Mouse (Mus musculus): ENCODE results near the gene Plxdc1.
A peak's percentile ranks its signal among the peaks of the same experiment; 100 is the strongest.
"Not testable (repeated sequence)": the region's sequence is repeated elsewhere in the genome, so short reads cannot be mapped to it uniquely, and the experiment has no call there.

The Plxdc1 gene

DNA sequence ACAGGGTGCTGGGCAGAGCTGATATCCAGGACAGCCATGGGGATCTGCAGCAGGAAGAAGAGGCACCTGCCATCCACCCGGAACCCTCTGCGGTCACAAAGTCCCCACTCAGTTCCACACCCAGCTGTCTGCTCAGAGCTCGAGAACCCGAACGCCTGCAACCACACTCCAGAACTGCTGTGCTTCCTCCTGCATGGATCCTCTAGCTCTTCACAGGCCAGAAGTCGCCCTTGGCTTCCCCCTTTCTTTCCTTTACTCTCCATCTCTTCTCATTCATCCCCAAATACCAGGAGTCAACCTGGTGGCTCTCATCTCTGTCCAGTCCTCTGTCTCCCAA, 32.3 kb downstream of the Plxdc1 start:
- no peak for DNase-seq

DNA sequence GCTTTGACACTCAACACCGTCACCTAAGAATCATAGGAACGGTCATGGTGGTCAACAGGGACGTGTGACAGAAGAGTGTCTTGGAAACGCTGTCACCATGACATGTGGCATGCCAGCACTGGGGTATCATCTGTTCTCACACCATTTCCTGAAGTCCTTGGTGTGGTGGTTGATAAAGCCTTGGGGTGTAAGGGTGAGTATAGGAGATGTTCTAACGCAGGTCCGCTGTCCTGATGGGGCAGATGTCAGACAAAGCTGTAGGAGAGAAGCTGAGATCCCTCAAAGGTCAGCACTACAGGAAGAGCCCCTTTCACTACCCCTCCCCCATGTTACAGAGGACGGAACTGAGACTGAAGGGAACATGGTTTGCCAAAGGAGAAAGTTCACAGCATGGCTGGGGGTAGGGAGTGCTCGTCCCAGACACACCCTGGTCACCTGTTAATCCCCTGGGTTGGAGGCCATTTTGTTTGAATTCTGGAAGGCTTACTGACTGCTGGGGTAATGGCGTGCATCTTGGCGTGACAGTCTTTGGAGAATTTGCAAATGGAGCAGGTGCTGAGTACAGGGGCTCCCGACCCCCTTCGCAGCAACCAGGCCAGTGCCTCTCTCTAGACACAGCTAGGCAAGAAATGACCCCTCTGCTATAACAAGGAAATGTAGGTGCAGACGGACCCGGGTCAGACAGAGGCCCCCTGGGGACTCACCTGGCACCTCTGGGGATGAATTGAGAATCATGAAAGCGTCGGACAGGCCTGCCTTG, 32.9 kb downstream of the Plxdc1 start:
- no peak for DNase-seq

DNA sequence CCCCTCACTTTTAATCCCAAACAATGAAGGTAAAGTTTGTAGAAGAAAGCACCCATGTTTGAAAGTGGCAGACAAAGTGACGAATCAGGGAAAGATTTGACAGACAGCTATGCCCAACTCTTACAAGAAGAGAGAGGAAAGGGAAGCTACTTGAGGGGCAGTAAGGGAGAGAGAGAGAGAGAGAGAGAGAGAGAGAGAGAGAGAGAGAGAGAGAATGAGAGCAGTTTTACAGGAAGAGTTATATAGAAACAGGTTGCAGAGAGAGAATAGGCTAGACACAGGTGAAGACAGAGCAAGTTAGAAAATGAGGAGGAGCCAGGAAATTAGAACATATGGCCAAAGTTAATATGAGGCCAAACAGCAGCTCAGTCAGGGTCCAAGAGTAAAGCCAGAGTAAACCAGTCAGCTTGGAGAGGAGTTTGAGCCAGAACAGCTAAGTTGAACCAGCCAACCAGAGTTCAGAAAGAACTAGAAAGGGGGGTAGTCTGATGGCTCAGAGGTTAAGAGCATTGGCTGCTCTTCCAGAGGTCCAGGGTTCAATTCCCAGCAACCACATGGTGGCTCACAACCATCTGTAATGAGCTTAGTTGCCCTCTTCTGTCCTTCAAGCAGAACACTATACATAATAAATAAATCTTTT, 33.8 kb downstream of the Plxdc1 start:
- DNase-seq: no peak

DNA sequence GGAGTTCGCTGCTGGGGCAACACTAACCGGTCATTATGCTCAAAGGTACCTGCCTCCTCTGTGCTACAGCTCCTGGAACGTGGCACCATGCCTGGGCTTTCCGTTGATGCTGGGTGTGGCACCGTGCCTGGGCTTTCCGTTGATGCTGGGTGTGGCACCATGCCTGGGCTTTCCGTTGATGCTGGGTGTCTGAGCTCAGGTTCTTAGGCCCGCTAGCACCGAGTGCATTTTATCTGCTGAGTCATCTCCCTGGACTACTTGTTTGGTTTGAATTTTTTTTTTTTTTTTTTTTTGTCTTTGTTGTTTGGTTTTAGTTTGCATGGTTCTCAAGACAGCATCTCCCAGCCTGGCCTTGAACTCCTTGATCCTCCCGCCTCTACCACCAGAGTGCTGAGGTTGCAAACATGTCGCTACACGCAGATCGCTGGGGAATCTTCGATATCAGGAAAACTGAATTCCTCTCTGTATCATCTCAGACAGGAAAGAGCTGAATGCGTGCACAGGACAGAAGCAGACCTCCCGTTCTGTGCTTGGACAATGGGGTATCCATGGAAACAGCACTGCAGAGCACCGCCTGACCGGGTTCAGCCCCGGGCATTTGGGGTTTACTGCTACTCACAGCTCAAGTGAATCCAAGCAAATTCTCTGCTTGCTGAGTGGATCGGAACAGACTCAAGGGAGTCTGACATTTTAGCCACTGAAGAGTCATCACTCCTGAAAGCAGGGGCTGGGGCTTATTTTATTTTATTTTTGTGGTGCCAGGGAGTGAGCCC, 36.4 kb downstream of the Plxdc1 start:
- no peak for DNase-seq

DNA sequence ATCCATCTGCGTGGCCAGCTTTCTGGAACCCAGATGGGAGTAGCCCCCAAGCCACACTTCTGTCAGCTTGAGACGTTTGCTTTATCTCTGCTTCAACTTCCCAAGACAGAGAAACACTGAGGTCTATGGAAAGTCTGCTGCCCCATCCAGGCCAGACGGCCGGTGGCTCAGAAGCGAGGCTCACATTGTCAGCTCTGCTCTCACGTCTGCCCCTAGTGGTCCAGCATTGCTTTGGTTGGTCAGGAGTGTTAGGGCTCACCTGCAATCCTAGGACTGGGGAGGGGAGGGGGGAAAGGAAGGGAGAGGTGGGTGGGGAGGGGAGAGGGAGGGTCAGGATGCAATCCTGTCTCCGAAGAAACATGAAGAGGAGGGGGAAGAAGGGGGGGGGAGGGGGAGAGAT, 38.8 kb downstream of the Plxdc1 start:
- DNase-seq: peak; percentile 25

DNA sequence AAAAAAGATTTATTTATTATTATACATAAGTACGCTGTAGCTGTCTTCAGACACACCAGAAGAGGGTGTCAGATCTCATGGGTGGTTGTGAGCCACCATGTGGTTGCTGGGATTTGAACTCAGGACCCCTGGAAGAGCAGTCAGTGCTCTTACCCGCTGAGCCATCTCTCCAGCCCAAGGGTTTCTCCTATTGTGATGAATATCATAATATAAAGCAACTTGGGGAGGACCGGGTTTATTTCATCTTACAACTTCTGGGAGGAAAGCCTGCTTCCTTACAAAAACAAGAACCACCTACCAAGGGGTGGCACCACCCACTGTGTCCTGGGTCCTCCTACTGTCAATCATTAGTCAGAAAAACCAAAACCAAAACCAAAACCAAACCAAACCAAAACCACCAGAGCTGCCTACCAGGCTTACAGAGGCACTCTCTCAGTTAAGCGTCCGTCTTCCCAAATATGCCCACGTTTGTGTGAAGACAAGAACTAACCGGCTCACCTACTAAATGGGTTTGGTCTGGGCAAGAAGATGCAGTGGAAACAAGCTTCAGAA, 40.4 kb downstream of the Plxdc1 start:
- DNase-seq: not testable (repeated sequence)

DNA sequence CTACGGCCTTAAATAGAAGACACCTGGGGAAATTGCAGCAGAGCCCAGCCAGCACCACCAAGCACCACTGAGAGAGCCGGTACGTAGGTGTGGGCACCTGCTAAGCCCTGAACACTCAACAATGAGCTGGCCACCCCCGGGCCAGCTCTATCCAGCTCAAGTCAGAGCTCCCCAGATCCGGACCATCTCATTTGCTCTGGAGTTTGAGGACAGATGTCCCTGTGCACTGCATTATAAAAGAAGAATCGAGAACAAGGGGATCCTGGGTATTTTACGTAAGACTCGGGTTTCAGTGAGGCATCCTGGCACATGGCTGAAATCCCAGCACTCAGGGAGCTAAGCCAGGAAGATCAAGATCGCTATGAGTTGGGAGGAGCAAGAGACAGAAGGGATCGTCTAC, 41.2 kb downstream of the Plxdc1 start:
- DNase-seq: no peak

DNA sequence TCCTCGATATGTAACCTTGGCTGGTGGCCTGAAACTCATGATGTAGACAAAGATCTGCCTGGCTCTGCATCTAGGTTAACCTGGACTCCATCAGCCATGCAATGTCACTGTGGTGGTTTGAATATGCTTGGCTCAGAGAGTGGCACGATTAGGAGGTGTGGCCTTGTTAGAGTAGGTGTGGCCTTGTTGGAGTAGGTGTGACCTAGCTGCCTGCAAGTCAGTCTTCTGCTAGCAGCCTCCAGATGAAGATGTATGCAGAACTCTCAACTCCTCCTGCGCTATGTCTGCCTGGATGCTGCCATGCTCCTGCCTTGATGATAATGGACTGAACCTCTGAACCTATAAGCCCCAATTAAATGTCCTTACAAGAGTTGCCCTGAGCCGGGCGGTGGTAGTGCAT, 43.0 kb downstream of the Plxdc1 start:
- no peak for DNase-seq

DNA sequence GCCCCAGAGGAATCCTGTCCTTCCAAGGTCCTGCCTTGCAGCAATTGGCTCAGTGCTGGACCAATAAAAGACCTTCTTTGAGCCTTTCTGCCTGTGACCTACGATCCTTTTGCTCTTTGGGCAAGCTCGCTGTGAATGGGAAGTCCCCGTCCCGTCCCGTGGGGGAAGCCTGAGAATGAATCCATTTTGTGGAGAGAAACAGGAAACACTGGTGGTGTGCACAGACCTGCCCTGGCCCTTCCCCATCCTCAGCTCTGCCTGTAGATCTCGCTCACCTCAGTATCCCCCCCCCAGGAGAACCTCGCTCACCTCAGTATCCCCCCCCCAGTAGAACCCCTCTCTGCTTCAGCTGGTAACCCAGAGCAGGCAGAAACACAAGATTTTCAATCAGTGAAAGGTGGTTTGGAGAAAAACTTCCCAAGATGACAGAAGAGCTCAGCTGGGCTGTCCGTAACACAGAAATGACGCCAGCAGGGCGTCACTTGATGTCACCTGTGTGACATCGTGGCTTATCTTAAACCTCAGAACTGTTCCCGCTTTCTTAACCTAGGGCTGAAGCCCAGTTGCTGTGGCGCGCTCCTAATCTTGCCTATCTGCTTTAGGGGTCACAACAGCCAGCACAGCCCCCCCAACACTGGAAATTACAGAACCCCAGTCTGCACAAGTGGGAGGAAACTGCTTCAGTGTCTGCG, 43.7 kb downstream of the Plxdc1 start:
- DNase-seq: no peak

DNA sequence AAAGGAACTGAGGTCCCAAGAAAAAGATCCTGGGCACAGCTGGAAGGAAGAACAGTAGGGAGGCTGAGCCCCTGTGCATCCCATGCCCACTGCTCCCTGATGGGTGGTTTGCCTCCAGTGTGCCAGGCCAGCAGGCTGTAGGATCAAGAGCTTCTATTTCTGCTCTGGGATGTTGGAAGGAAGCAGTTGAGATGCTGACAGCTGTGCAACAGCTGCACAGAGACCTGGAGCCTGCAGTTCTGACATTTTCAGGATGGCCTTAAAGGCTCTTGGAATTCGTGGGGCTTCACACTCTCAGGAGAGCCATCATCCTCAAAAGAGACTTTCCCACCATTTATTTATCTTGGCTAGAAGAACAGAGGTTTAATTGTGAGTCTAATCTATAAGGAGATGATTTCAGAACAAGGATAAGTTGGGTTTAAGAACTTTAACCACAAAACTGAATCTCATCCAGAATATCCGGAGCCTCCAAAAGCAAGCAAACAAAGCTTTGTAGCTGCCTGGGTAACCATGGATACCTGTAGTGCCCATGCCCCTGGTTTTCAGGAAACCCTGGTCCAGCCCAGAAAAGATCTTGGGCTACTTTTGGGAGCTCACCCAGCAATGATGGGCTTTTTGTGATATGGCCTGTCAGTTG, 48.7 kb downstream of the Plxdc1 start:
- DNase-seq: no peak

DNA sequence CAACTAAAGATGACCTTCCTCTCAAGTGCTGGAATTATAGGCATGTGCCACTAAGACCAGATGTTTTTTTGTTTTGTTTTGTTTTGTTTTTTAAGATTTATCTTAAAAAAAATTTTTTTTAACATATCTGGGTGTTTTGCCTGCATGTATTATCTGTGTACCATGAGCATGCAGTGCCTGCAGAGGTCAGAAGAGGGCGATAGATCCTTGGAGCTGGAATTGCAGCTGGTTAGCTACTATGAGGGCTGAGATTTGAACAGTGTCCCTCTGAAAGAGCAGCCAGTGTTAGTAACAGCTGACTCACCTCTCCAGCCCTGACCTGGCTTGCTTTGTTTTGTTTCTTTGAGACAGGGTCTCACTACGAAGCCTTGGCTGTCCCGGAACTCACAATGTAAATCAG, 49.5 kb downstream of the Plxdc1 start:
- DNase-seq: no peak

DNA sequence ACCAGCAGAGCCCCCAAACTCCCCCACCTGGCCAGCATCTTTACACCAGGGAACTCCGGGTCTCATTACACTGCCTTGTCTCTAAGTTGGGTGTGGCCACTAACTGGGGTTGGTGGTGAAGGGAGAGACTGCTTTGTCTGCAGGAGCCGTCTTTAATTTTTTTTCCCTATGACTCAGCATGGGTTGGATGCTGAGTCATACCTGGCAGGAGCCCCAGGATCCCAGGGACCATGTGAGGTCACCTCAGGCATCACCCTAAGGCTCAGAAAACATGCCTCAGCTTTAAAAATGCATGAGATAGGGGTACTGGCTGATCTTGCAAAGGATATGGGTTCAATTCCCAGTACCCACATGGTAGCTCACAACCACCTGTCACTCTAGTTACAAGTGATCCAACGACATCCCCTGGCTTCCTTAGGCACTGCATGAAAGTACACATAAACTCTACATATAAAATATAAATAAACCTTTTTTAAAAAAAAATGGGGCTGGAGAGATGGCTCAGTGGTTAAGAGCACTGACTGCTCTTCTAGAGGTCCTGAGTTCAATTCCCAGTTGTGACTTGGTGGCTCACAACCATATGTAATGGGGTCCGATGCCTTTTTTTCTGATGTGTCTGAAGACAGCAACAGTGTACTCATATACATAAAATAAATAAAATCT, 50.2 kb downstream of the Plxdc1 start:
- DNase-seq: no peak

DNA sequence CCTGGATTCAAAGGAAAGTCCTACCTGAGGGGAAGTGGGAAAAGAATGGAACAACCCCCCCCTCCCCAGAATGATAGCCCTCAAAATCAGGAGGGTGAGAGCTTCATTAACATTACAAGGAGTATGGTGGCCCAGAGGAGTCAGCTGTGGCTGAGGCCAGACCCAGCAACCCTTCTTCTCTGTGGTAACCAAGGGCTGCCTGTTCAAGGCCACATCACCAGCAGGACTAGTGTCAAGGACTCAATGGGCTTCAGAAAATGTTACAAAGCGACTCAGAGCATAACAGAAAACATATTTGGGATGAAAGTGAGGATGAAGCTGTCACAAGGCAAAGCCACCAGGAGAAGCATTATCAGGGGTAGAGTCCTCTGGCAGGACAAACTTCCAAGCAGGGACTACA, 52.7 kb downstream of the Plxdc1 start:
- no peak for DNase-seq

DNA sequence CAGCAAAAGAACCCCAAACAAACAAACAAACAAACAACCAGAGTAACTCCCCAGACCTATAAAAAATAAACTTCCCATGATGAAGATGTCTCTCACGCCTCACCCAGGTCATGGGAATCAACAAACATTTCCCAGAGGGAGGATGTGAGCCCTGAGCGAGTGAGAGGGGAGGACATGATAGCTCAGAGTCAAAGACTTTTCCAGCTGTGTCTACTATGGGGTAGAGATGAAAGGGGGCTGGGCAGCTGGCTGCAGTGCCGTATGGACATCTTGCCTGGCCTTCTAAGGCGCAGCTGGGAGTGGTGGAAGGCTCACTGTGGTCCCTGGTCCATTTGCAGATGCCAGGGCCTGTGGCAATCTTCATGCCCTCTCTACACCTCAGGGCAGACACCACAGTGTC, 57.3 kb downstream of the Plxdc1 start:
- no peak for DNase-seq

DNA sequence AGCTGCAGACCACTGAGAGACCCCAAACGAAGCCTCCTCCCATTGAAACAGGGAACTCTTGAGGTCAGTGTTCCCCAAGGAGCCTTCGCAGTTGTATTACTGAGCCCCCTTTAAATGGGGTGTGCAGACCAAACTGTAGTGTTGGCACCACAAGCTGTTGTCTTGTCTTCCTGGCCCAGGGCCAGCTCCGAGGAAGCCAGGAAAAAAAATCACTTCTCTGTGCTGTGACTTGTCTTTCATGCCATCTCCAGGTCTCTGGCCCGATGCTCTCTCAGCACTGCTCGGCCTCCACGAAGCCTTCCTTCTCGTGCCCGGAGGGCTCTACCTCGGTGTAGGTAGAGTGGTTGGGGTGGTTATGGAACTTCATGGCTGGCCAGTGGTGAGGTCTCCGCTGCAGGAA, 62.0 kb downstream of the Plxdc1 start:
- DNase-seq: no peak

DNA sequence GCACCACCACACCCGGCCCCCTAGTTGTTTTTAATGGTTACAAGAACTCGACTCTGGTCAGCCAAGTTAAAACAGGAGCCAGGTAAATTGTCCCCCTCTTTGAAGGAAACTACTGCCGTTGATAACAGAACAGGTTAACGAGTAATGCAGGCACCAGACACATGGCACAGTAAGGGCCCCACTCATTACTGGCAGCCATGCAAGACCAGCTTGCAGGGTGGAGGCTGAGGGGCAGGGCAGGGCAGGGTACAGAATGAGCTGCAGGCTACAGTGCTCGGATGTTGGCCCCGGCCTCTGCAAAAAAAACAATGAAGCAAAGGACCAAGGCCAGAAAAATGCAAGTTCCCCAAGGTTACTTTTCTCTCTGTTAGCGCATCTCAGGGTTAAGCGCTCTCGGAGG, 62.6 kb downstream of the Plxdc1 start:
- no peak for DNase-seq

DNA sequence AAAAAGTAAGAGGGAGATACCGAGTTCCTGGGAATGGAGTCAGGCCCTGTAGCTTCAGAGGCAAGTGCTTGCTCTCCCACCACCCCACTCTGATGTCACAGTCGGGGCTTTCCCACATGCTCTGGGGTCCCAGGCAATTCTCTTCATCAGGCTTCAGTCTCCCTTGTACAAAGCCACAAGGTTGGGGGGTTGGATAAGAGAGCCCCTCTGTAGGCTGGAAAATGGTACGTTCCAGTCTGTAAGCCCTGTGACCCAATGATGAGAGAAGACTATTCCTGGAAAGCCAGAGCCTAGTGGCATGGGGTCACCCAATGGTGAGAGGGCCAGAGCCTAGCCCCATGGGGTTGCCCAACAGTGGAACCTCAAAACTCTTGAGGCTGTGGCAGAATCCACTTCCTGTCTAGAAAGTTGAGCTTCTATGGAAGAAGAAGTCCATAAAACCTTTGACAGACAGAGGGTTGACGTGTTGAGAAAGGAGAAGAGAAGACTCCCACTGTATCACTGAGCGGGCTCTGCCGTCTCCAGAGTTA, 70.2 kb downstream of the Plxdc1 start:
- DNase-seq: no peak

DNA sequence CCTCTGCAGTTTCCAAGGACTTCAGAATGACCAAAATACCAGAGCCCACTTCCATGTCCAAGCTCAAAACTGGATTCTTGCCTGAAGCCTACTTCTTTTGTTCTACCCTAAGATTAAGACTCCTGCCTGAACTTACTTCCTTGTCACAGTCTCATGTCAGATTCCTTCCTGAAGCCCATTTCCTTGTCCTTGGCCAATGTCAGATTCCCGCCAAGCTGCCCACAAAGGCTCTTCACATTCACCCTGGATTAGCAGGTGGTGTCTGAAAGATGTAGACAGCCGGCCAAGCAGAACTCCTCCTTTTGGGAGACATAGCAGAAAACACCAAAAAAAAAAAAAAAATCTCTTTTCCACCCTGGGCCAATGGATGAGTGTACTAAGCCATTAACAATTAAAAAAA, 70.8 kb downstream of the Plxdc1 start:
- no peak for DNase-seq

DNA sequence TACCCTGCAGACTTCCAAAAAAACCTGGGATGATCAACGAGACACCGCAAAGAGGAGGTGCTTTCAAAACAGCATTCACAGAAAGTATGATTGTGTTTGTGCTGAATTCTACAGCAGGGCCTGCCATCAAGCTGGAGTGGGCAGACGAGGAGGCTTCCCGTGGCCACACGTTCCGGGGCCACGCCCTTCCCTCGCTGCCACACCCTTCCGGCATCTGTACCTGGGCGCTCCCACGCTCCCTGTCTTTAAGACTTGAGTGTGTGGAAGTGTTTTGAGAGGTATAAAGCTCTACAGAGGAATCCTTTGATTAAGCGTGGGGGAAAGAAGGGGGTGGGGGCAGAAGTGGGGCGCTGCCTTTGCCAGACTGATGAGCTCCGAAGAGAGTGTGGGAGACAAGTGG, 73.1 kb downstream of the Plxdc1 start:
- DNase-seq: no peak

DNA sequence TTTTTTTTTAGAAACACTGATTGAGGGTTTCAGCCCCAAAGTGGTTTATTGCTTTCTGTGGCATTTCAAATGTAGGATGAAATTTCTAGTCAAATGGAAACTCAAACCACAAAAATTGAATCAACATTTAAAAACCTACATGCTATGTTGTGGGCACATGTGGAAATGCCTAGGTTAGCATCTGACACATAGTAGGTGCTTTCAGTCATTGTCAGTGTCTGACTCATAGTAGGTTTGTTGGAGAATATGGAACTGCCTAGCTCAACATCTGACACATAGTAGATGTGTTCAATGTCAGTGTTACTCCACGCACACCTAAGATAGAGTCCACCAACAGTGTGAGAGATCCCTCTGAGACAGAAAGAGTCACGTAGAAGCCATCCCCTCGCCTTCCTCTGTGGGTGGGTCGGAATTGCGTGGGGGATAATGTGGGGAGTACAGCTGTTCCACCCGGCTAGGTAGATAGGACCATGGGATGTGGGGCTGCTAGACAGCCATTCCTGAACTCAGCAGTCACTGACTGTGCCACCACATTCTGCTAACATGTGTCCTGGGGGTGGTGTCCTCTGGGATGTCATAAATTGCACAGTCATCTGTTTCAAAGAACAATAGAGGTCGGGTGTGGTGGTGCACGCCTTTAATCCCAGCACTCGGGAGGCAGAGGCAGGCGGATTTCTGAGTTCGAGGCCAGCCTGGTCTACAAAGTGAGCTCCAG, 77.5 kb downstream of the Plxdc1 start:
- no peak for DNase-seq

DNA sequence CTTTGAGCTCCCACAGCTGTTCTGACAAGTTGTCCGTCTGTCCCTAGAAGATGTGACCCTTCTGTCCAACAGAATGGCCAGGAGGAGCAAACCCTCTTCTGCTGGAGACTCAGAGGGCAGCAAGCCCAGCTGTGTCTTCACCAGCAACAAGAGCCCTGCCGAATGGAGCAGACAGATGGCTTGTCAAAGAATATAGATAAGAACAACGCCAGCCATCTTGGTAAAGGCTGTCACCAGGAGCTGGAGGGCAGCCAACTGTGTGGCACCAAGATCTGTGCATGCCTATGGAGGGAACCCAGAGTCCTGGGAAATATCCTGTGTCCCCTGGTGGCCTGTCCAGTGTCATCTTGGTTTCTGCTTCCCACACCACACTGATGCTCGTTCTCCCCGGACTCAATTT, 78.3 kb downstream of the Plxdc1 start:
- no peak for DNase-seq

All from cerebellum, adult 8-10 months (tissue).